Mouse (Mus musculus) bone marrow macrophage, adult 2 months (primary cell): ENCODE measurements around the gene Olfr508.

ENCODE experiments used
- CTCF ChIP-seq: IDR thresholded peaks from 2 replicates; pipeline ENCODE4 v1.5.1; 2012; ENCODE audit warnings: low read depth, mild to moderate bottlenecking, low read length, moderate library complexity
- POLR2A ChIP-seq: IDR thresholded peaks from 2 replicates; pipeline ENCODE4 v1.6.1; 2012; ENCODE audit warnings: mild to moderate bottlenecking, low read depth, low read length, borderline replicate concordance

DNA sequence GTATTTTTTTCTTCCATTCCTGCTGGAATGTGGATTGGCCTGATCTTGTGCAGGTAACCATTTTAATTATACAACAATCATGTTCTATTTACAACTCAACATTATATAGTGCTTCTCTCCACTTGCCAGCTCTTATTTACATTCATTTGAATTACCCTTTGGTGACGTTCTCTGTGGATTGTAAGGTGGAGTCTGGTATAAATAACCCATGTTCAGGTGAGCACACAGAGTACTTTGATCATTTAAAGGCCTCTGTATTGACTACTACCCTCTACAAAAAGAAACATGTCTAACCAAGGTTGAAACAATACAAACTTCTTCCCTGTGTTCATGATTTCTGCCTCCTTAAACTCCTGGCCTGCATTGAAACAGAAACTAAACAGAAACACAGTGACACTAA, 41.3 kb downstream of the Olfr508 start:
- TF ChIP-seq POLR2A (no peak), CTCF (no peak)
